In genomic region chr2:160872890-160873382, GRCm38 (mm10) we compare ENCODE assay signal across 8 mouse cellular contexts. TPM values are rescaled to one million over a fixed set of nuclear protein-coding genes. Genes with fewer than 3 reads are reported as not detected.
DNase-seq lines count a peak whose midpoint lies in the region; ATAC-seq and TF ChIP-seq lines count a peak whose summit lies in the region.

Gene Zhx3 (minus strand): TSS chr2:160872998.

- no peaks in the 10 kb centered on the region; the same call in 1 of the 2 replicates for H3K4me1 ChIP-seq in bone marrow, adult 2 months (ENCODE audit: control insufficient read depth, insufficient read depth, low read length)
- peaks cover 4% of the 10 kb centered on the region; the same call in 1 of the 2 replicates for H3K4me1 ChIP-seq in embryonic facial prominence, embryonic 14.5 days (ENCODE audit: control insufficient read depth, insufficient read depth, low read length)
- H3K4me1 ChIP-seq in heart, adult 2 months (ENCODE audit: control insufficient read depth, insufficient read depth, low read length), result peaks cover 14% of the 10 kb centered on the region
- peaks cover 23% of the 10 kb centered on the region for H3K4me1 ChIP-seq in kidney, adult 2 months (ENCODE audit: control insufficient read depth, insufficient read depth, low read length)
- peaks cover 8% of the 10 kb centered on the region for H3K4me1 ChIP-seq in limb, embryonic 13.5 days
- H3K4me1 ChIP-seq in midbrain, embryonic 15.5 days, result peaks cover 27% of the 10 kb centered on the region
- H3K4me1 ChIP-seq in spleen, adult 2 months (ENCODE audit: control insufficient read depth, insufficient read depth, insufficient read length), result peaks cover 3% of the 10 kb centered on the region; the same call in 1 of the 2 replicates

- no peaks in the 10 kb centered on the region for H3K9me3 ChIP-seq in embryonic facial prominence, embryonic 14.5 days (ENCODE audit: control insufficient read depth, low read length)
- H3K9me3 ChIP-seq in limb, embryonic 13.5 days, result no peaks in the 10 kb centered on the region
- H3K9me3 ChIP-seq in midbrain, embryonic 15.5 days, result no peaks in the 10 kb centered on the region

- H3K9ac ChIP-seq in embryonic facial prominence, embryonic 14.5 days (ENCODE audit: low read depth, low read length), result peak within 1 kb of the TSS; percentile 99
- H3K9ac ChIP-seq in heart, adult 2 months (ENCODE audit: low read depth, low read length), result peak within 1 kb of the TSS; percentile 100
- H3K9ac ChIP-seq in limb, embryonic 13.5 days, result peak within 1 kb of the TSS; percentile 98
- H3K9ac ChIP-seq in midbrain, embryonic 15.5 days, result peak within 1 kb of the TSS; percentile 89

- peak within 1 kb of the TSS; percentile 86 for H3K27ac ChIP-seq in bone marrow, adult 2 months (ENCODE audit: control insufficient read depth, insufficient read depth, low read depth, low read length, poor library complexity)
- H3K27ac ChIP-seq in embryonic facial prominence, embryonic 14.5 days (replicated peaks; ENCODE audit: low read depth, low read length), result peak within 1 kb of the TSS; percentile 98
- peak within 1 kb of the TSS; percentile 97 for H3K27ac ChIP-seq in heart, adult 2 months
- peak within 1 kb of the TSS; percentile 97 for H3K27ac ChIP-seq in kidney, adult 2 months (ENCODE audit: insufficient read depth, low read depth, low read length)
- peak within 1 kb of the TSS; percentile 96 for H3K27ac ChIP-seq in limb, embryonic 13.5 days
- peak within 1 kb of the TSS; percentile 96 for H3K27ac ChIP-seq in midbrain, embryonic 15.5 days
- H3K27ac ChIP-seq in spleen, adult 2 months (ENCODE audit: insufficient read depth, low read length), result peak within 1 kb of the TSS; percentile 85

- H3K79me2 ChIP-seq in heart, adult 2 months (replicated peaks; ENCODE audit: control insufficient read depth, insufficient read depth, low read length), result peaks cover 2% of the 10 kb centered on the region; the same call in 1 of the 2 replicates

- TF ChIP-seq CTCF in bone marrow, adult 2 months (IDR thresholded peaks at IDR 0.05; ENCODE audit: control insufficient read depth, insufficient read depth, low read length), result no peak
- TF ChIP-seq CTCF in heart, adult 2 months (IDR thresholded peaks at IDR 0.05), result no peak
- TF ChIP-seq CTCF in kidney, adult 2 months (conservative IDR thresholded peaks at IDR 0.05; ENCODE audit: insufficient read depth, insufficient read length, low read depth, low read length), result no peak
- TF ChIP-seq CTCF in spleen, adult 2 months (IDR thresholded peaks at IDR 0.05; ENCODE audit: extremely low read depth, insufficient read depth, insufficient read length, insufficient replicate concordance), result no peak

- TF ChIP-seq POLR2A in bone marrow, adult 2 months (IDR thresholded peaks at IDR 0.05; ENCODE audit: borderline replicate concordance, control insufficient read depth, low read depth, low read length), result peak; percentile 38; the same call in 1 of the 2 replicates
- peak; percentile 85 for TF ChIP-seq POLR2A in heart, adult 2 months (IDR thresholded peaks at IDR 0.05; ENCODE audit: insufficient read depth, low read depth, low read length)
- TF ChIP-seq POLR2A in kidney, adult 2 months (IDR thresholded peaks at IDR 0.05; ENCODE audit: low read depth, low read length), result peak; percentile 63
- TF ChIP-seq POLR2A in spleen, adult 2 months (IDR thresholded peaks at IDR 0.05; ENCODE audit: low read depth, low read length), result no peak

- WGBS in bone marrow, adult 2 months, result under 1% methylated on average over 48 of the region's 48 CpGs
- WGBS in embryonic facial prominence, embryonic 14.5 days, result 1% methylated on average over 18 of the region's 48 CpGs
- under 1% methylated on average over 41 of the region's 48 CpGs for WGBS in heart, adult 2 months
- under 1% methylated on average over 43 of the region's 48 CpGs for WGBS in kidney, adult 2 months
- WGBS in limb, embryonic 13.5 days, result 1% methylated on average over 36 of the region's 48 CpGs
- 5% methylated on average over 38 of the region's 48 CpGs for WGBS in midbrain, embryonic 15.5 days
- under 1% methylated on average over 45 of the region's 48 CpGs for WGBS in spleen, adult 2 months

- peak within 1 kb of the TSS; percentile 80 for H3K4me3 ChIP-seq in bone marrow, adult 2 months (replicated peaks; ENCODE audit: control insufficient read depth, low read depth, low read length)
- peak within 1 kb of the TSS; percentile 98 for H3K4me3 ChIP-seq in embryonic facial prominence, embryonic 14.5 days (ENCODE audit: low read depth, low read length)
- H3K4me3 ChIP-seq in heart, adult 2 months, result peak within 1 kb of the TSS; percentile 83
- peak within 1 kb of the TSS; percentile 92 for H3K4me3 ChIP-seq in kidney, adult 2 months (ENCODE audit: insufficient read depth, low read depth, low read length)
- H3K4me3 ChIP-seq in limb, embryonic 13.5 days, result peak within 1 kb of the TSS; percentile 89
- peak within 1 kb of the TSS; percentile 71 for H3K4me3 ChIP-seq in midbrain, embryonic 15.5 days
- H3K4me3 ChIP-seq in spleen, adult 2 months (ENCODE audit: extremely low read depth, insufficient read depth, insufficient read length), result peak within 1 kb of the TSS; percentile 63

- H3K4me2 ChIP-seq in embryonic facial prominence, embryonic 14.5 days (ENCODE audit: low read depth, low read length), result peak within 1 kb of the TSS; percentile 68
- H3K4me2 ChIP-seq in limb, embryonic 13.5 days (replicated peaks), result peak within 1 kb of the TSS; percentile 84
- peak within 1 kb of the TSS; percentile 59 for H3K4me2 ChIP-seq in midbrain, embryonic 15.5 days

- intact Hi-C loops in heart, adult 2 months (cut with DNase I), result loop anchor here (1.0 kb wide), 1 partner anchor 68 kb away; no protein-coding TSS in a partner anchor

- DNase-seq in B cell, adult 2 months, result peak; percentile 72 to 75
- DNase-seq in embryonic facial prominence, embryonic 14.5 days (ENCODE audit: low spot score), result peak; percentile 95
- peak; percentile 96 for DNase-seq in heart, adult 2 months
- DNase-seq in kidney, adult 2 months, result peak; percentile 96
- DNase-seq in spleen, adult 2 months (ENCODE audit: low read depth in 1 of 2, low spot score in 2 of 2), result peak; percentile 70 to 85

- ATAC-seq in embryonic facial prominence, embryonic 14.5 days (ENCODE audit: low read depth), result peak; percentile 98
- peak; percentile 97 for ATAC-seq in limb, embryonic 13.5 days (ENCODE audit: low FRiP score, low read depth)
- ATAC-seq in midbrain, embryonic 15.5 days (replicated peaks), result peak; percentile 98

- H3K36me3 ChIP-seq in embryonic facial prominence, embryonic 14.5 days (ENCODE audit: control insufficient read depth, insufficient read depth, low read length), result no peaks in the 10 kb centered on the region
- H3K36me3 ChIP-seq in heart, adult 2 months (ENCODE audit: control insufficient read depth, insufficient read depth, low read length), result peaks cover 28% of the 10 kb centered on the region
- H3K36me3 ChIP-seq in kidney, adult 2 months (ENCODE audit: control insufficient read depth, insufficient read depth, low read length), result no peaks in the 10 kb centered on the region; the same call in 1 of the 2 replicates
- H3K36me3 ChIP-seq in limb, embryonic 13.5 days, result no peaks in the 10 kb centered on the region
- H3K36me3 ChIP-seq in midbrain, embryonic 15.5 days (replicated peaks), result no peaks in the 10 kb centered on the region
- no peaks in the 10 kb centered on the region for H3K36me3 ChIP-seq in spleen, adult 2 months (ENCODE audit: control insufficient read depth, insufficient read depth, low read length)

- TF ChIP-seq EP300 in heart, adult 2 months (IDR thresholded peaks at IDR 0.05; ENCODE audit: insufficient read depth, low read depth, low read length), result peak; percentile 94

- no peaks in the 10 kb centered on the region for H3K27me3 ChIP-seq in embryonic facial prominence, embryonic 14.5 days (replicated peaks; ENCODE audit: control insufficient read depth, insufficient read depth, low read length)
- no peaks in the 10 kb centered on the region for H3K27me3 ChIP-seq in heart, adult 2 months (ENCODE audit: control insufficient read depth, insufficient read depth, low read length)
- no peaks in the 10 kb centered on the region for H3K27me3 ChIP-seq in kidney, adult 2 months (replicated peaks; ENCODE audit: control insufficient read depth, insufficient read depth, low read length)
- H3K27me3 ChIP-seq in limb, embryonic 13.5 days, result no peaks in the 10 kb centered on the region
- no peaks in the 10 kb centered on the region for H3K27me3 ChIP-seq in midbrain, embryonic 15.5 days (replicated peaks)
- H3K27me3 ChIP-seq in spleen, adult 2 months (ENCODE audit: control insufficient read depth, insufficient read depth, low read length), result no peaks in the 10 kb centered on the region

RNA-seq across cellular contexts. Expression of gene Zhx3, which starts in this region (rescaled TPM):
- polyA plus RNA-seq in bone marrow, adult 2 months (2011; ENCODE audit: insufficient read depth, insufficient read length, low replicate concordance, missing spikeins), result 2.9 and 3.5 TPM in 2 replicates
- 10.6 and 11.1 TPM in 2 replicates for polyA plus RNA-seq in embryonic facial prominence, embryonic 14.5 days (2014; fragmentation: Nextera tagmentation; extraction: Ambion mirVana)
- total RNA-seq in heart, adult 2 months (2021), result 10 to 100 TPM; 36.7 to 36.8 TPM
- polyA plus RNA-seq in heart, adult 2 months (2012; rRNA removed), result 7.9 and 14.0 TPM in 2 replicates
- 16.9 and 18.7 TPM in 2 replicates for polyA plus RNA-seq in kidney, adult 2 months (2012; rRNA removed)
- 12.6 and 12.9 TPM in 2 replicates for polyA plus RNA-seq in limb, embryonic 13.5 days (2015; fragmentation: Nextera tagmentation; extraction: Ambion mirVana)
- 22.3 and 22.5 TPM in 2 replicates for polyA plus RNA-seq in midbrain, embryonic 15.5 days (2015; fragmentation: Nextera tagmentation; extraction: Ambion mirVana)
- 1.5 and 2.3 TPM in 2 replicates for polyA plus RNA-seq in spleen, adult 2 months (2012; rRNA removed)

Comparison
In these comparisons a context has a peak if more than half of its experiments do, and no peak if none do; other contexts are left out.
1. Peak in every context shown above with its lines: DNase-seq, ATAC-seq, H3K4me3 ChIP-seq and H3K27ac ChIP-seq.